8 mouse cellular contexts compared by ENCODE assay signal in the genomic region with DNA sequence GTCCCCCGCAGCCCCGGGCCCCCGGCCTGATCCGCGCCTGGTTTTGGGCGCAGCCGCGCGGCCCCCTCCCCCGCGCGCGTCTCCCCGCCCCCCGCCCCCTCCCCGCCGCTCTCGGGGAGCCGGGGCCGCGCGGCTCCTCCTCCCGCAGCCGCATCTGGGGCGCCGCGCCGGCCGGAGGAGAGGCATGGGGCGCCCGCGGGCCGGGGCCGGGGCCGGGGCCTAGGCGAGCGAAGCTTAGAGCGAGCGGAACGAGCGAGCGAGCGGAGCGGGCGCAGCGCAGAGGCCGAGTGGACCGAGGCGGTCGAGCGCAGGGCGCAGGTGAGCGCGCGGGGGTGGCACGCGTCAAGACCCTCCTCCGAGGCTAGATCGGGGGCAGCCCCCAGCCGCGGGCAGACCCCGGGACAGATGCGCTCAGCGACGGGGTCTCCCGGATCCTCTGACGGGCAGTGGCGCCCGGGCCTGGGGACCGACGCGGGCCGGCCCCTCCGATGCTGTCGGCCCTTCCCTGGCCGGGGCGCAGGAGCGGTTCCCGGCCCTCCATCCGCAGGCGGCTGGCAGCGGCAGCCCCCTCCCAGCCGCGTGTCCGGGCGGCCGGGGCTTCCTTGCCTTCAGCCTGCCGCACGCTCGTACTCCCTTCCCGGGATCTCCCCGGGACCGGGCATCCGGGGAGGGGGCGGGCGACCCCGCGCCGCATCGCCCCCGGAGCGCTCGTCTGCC. TPM values are rescaled to one million over a fixed set of nuclear protein-coding genes. Genes with fewer than 3 reads are reported as not detected.
DNase-seq lines count a peak whose midpoint lies in the region; ATAC-seq lines count a peak whose summit lies in the region.

A gene (plus strand): TSS at position 165 of the 717 bp plus-strand sequence.

- peak within 1 kb of the TSS; percentile 88 for H3K9ac ChIP-seq in hindbrain, embryonic 14.5 days
- peak within 1 kb of the TSS; percentile 68 for H3K9ac ChIP-seq in limb, embryonic 15.5 days

- H3K9me3 ChIP-seq in hindbrain, embryonic 14.5 days (ENCODE audit: control insufficient read depth, low read length) = no peaks in the 10 kb centered on the region
- H3K9me3 ChIP-seq in limb, embryonic 15.5 days = no peaks in the 10 kb centered on the region

- peaks cover 33% of the 10 kb centered on the region for H3K27me3 ChIP-seq in hindbrain, embryonic 14.5 days (ENCODE audit: control insufficient read depth, insufficient read depth, low read length)
- H3K27me3 ChIP-seq in limb, embryonic 15.5 days = peaks cover 91% of the 10 kb centered on the region

- H3K4me3 ChIP-seq in hindbrain, embryonic 14.5 days (replicated peaks; ENCODE audit: low read length) = peak within 1 kb of the TSS; percentile 94
- peak within 1 kb of the TSS; percentile 72 for H3K4me3 ChIP-seq in limb, embryonic 15.5 days

- peak within 1 kb of the TSS; percentile 76 for H3K27ac ChIP-seq in hindbrain, embryonic 14.5 days
- H3K27ac ChIP-seq in limb, embryonic 15.5 days = no peak within 1 kb of the TSS

- DNase-seq in cerebellum, adult 9-10 months = no peak
- peak; percentile 18 for DNase-seq in urinary bladder, postnatal 25 days (ENCODE audit: low spot score)
- no peak for DNase-seq in urinary bladder, postnatal 36 days (ENCODE audit: low spot score in 2 of 2)
- no peak for DNase-seq in gastrocnemius, adult 18-20 months (ENCODE audit: low spot score)
- peak; percentile 66 for DNase-seq in hindbrain, embryonic 14.5 days (ENCODE audit: low spot score)
- DNase-seq in retina, embryonic 14.5 days (ENCODE audit: low spot score) = peak; percentile 63

- under 1% methylated on average over 67 of the region's 103 CpGs for WGBS in hindbrain, embryonic 14.5 days
- WGBS in limb, embryonic 15.5 days = under 1% methylated on average over 76 of the region's 103 CpGs

- H3K4me2 ChIP-seq in hindbrain, embryonic 14.5 days (replicated peaks) = peak within 1 kb of the TSS; percentile 92
- peak within 1 kb of the TSS; percentile 98 for H3K4me2 ChIP-seq in limb, embryonic 15.5 days

- peak; percentile 60; the same call in 1 of the 2 replicates for ATAC-seq in cerebellum, adult (ENCODE audit: insufficient number of reproducible peaks, low FRiP score, low TSS enrichment)
- peak; percentile 81 for ATAC-seq in hindbrain, embryonic 14.5 days (ENCODE audit: low FRiP score)
- peak; percentile 49; the same call in 1 of the 2 replicates for ATAC-seq in limb, embryonic 15.5 days (ENCODE audit: insufficient number of reproducible peaks, low FRiP score, low TSS enrichment, low read depth)

- H3K4me1 ChIP-seq in hindbrain, embryonic 14.5 days (replicated peaks; ENCODE audit: control insufficient read depth, insufficient read depth, low read length) = peaks cover 22% of the 10 kb centered on the region
- peaks cover 27% of the 10 kb centered on the region for H3K4me1 ChIP-seq in limb, embryonic 15.5 days

- H3K36me3 ChIP-seq in hindbrain, embryonic 14.5 days (replicated peaks; ENCODE audit: control insufficient read depth, insufficient read depth) = no peaks in the 10 kb centered on the region
- no peaks in the 10 kb centered on the region for H3K36me3 ChIP-seq in limb, embryonic 15.5 days

RNA-seq across cellular contexts. Expression of the gene that starts here (rescaled TPM):
- 10 to 100 TPM; 46.8 to 62.9 TPM for total RNA-seq in gastrocnemius, adult 18-20 months (2021)
- polyA plus RNA-seq in hindbrain, embryonic 14.5 days (2014; fragmentation: Nextera tagmentation; extraction: Ambion mirVana) = 220 and 221 TPM in 2 replicates
- polyA plus RNA-seq in limb, embryonic 15.5 days (2015; fragmentation: Nextera tagmentation; extraction: Ambion mirVana) = 83.7 and 86.5 TPM in 2 replicates

Comparison
In these comparisons a context has a peak if more than half of its experiments do, and no peak if none do; other contexts are left out.
1. DNase-seq: peak in urinary bladder, postnatal 25 days (single experiment), hindbrain, embryonic 14.5 days (single experiment) and retina, embryonic 14.5 days (single experiment); none in cerebellum, adult 9-10 months (single experiment), urinary bladder, postnatal 36 days (0 of 2) and gastrocnemius, adult 18-20 months (single experiment).
2. Peak in every context shown above with its lines, with median percentiles within 50 percentile points of each other: ATAC-seq.